Mouse (Mus musculus): ENCODE results near the gene Scnn1b. TPM values are rescaled to one million over a fixed set of nuclear protein-coding genes. Genes with fewer than 3 reads are reported as not detected.
A peak's percentile ranks its signal among the peaks of the same experiment; 100 is the strongest.

Gene Scnn1b
- polyA plus RNA-seq, 1 experiment from 2014 or later, result 0.23 TPM

DNA sequence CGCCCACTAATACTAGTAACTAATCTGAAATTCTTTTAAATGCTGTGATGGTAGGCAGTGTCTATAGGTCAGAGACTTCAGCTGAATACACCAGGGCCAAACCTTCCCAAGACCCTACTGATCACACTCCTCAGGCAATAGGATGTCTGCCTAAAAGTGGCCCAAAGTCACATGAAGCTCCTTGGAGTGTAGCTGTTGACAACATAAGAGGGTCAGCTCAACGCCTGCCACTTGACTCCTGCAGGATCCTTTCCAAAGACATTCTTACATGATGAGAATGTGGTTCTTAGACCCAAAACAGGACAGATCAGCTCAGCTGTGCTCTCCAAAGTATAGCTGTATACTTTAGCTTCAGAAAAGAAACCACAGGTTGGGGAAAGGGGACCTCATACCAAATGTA lies 77.5 kb downstream of the Scnn1b start:
- no peaks in the 10 kb centered on the region for H3K27me3 ChIP-seq
- no peak for ATAC-seq (ENCODE audit: insufficient number of reproducible peaks, insufficient read depth, low FRiP score, low TSS enrichment)
- no peak overlapping the region for H3K27ac ChIP-seq
- peaks cover 20% of the 10 kb centered on the region for H3K36me3 ChIP-seq
- WGBS, result 85% methylated on average over 2 of the region's 2 CpGs
- H3K4me1 ChIP-seq, result peaks cover 2% of the 10 kb centered on the region; the same call in 1 of the 2 replicates
- H3K4me2 ChIP-seq (replicated peaks), result no peak overlapping the region
- H3K9ac ChIP-seq, result no peak overlapping the region
- H3K4me3 ChIP-seq, result no peak overlapping the region
- no peaks in the 10 kb centered on the region for H3K9me3 ChIP-seq

DNA sequence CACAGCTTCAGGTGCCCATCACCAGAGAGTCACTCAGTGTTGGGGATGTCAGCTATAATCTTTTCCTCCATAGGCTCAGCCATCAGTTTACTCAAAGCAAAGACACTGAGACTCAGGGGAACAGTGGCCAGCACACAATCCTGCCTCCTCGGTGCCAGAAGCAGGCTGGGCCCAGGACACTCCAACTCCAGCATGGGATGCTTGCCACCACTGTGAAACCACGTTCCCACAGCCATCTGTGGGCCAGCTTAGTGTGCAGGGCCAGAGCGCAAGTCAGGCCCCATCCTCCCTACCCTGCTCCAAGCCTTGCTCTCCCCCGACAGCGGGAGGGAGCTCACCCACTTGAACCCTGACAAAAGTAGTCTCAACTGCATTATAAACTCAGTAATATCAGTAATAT lies 81.4 kb downstream of the Scnn1b start:
- Histone ChIP-seq H3K27ac (no peak overlapping the region), H3K4me2 (replicated peaks) (no peak overlapping the region), H3K36me3 (peaks cover 23% of the 10 kb centered on the region), H3K27me3 (no peaks in the 10 kb centered on the region), H3K9me3 (no peaks in the 10 kb centered on the region), H3K4me1 (no peaks in the 10 kb centered on the region), H3K4me3 (no peak overlapping the region), H3K9ac (no peak overlapping the region)
- WGBS, result 83% methylated on average over 5 of the region's 5 CpGs
- no peak for ATAC-seq (ENCODE audit: insufficient number of reproducible peaks, insufficient read depth, low FRiP score, low TSS enrichment)

- no peak overlapping the region for H3K4me3 ChIP-seq
- H3K9me3 ChIP-seq, result no peaks in the 10 kb centered on the region
- no peak overlapping the region for H3K4me2 ChIP-seq (replicated peaks)
- H3K27ac ChIP-seq, result no peak overlapping the region
- no peak overlapping the region for H3K9ac ChIP-seq
- 70% methylated on average over 4 of the region's 4 CpGs for WGBS
- ATAC-seq (ENCODE audit: insufficient number of reproducible peaks, insufficient read depth, low FRiP score, low TSS enrichment), result no peak
- H3K27me3 ChIP-seq, result no peaks in the 10 kb centered on the region
- peaks cover 12% of the 10 kb centered on the region for H3K36me3 ChIP-seq
- no peaks in the 10 kb centered on the region for H3K4me1 ChIP-seq
Measured at GRCm38 (mm10) chr7:121947513-121947912, 82.7 kb downstream of the Scnn1b start.

DNA sequence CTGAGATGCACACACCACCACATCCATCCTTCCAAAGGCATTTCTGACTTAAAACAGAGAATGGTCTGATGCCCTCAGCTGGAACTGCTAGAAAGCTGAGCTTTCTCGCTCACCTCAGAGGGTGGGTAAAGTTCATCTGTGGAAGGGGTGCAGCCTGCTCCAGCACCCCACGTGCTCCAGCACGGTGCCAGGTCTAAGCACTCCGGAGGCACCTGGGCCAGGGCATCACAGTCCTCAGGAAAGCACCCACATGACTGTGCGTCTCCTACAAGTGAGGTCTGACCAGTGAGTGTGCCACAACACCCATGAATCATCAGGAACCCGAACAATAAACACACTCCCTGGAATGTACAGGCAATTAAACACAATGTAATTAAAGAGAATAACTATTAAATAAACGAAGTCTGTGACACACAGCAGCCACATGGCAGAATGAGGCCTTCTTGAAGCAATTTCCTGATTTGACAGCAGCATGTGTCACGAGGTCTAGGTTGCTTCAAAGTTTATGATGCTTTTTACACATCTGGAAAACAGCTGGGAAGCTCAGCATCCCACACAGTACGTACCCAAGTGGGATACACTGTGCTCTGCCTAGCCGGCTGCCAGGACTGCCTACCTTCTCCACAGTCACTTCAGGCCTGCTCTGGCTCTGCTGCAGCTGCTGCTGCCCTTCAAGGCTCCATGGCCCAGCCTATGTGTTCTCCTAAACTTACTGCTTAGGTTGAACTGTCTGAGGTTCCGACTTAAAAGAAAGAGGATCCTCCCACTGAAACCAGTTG lies 90.2 kb downstream of the Scnn1b start:
- Histone ChIP-seq H3K4me1 (no peaks in the 10 kb centered on the region), H3K27me3 (no peaks in the 10 kb centered on the region), H3K9ac (no peak overlapping the region), H3K36me3 (peaks cover 16% of the 10 kb centered on the region; the same call in 1 of the 2 replicates), H3K4me3 (no peak overlapping the region), H3K4me2 (replicated peaks) (no peak overlapping the region), H3K27ac (no peak overlapping the region), H3K9me3 (no peaks in the 10 kb centered on the region)
- 64% methylated on average over 11 of the region's 11 CpGs for WGBS
- ATAC-seq (ENCODE audit: insufficient number of reproducible peaks, insufficient read depth, low FRiP score, low TSS enrichment), result 0 out of 2 replicates have a peak, but pooled peaks have one; percentile 52

GRCm38 (mm10) chr7:121955802-121956201 lies 91.0 kb downstream of the Scnn1b start:
- Histone ChIP-seq H3K4me1 (no peaks in the 10 kb centered on the region), H3K9me3 (no peaks in the 10 kb centered on the region), H3K27me3 (no peaks in the 10 kb centered on the region), H3K9ac (no peak overlapping the region), H3K4me2 (replicated peaks) (no peak overlapping the region), H3K27ac (no peak overlapping the region), H3K36me3 (peaks cover 12% of the 10 kb centered on the region; the same call in 1 of the 2 replicates), H3K4me3 (no peak overlapping the region)
- WGBS, result 75% methylated on average over 12 of the region's 12 CpGs
- no peak for ATAC-seq (ENCODE audit: insufficient number of reproducible peaks, insufficient read depth, low FRiP score, low TSS enrichment)

DNA sequence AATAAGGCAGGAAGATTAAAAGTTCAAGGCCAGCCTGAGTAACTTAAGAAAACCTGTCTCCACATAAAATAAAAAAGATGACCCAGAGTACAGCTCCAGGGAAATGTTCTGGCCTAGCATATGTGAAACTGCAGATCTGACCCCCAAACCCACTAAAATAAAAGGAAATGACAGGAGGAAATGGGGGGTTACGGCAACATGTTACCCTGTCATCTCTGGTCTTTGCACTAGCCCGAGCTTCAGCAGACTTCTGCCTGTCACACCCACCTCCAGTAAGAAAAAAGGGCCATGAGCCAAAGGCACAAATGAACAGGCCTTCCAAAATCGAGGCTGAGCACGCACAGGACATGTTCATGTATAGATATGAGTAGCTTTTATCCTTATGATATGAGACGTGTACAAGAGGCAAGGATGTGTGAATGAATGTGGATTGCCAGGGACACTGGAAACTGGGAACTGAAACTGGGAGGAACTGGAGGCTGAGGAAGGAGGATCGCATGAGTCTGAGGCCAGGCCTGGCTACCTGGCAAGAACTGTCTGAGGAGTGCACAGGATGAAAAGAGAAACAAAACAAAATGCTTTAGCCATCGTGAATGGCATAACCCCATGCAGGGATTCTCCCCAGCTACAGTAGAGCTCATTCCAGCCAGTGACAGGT lies 97.2 kb downstream of the Scnn1b start:
- no peaks in the 10 kb centered on the region for H3K9me3 ChIP-seq
- H3K27me3 ChIP-seq, result no peaks in the 10 kb centered on the region
- no peak overlapping the region for H3K4me2 ChIP-seq (replicated peaks)
- 87% methylated on average over 7 of the region's 7 CpGs for WGBS
- no peaks in the 10 kb centered on the region for H3K4me1 ChIP-seq
- H3K9ac ChIP-seq, result no peak overlapping the region
- peaks cover 16% of the 10 kb centered on the region for H3K36me3 ChIP-seq
- no peak overlapping the region for H3K4me3 ChIP-seq
- no peak overlapping the region for H3K27ac ChIP-seq
- ATAC-seq (ENCODE audit: insufficient number of reproducible peaks, insufficient read depth, low FRiP score, low TSS enrichment), result no peak

DNA sequence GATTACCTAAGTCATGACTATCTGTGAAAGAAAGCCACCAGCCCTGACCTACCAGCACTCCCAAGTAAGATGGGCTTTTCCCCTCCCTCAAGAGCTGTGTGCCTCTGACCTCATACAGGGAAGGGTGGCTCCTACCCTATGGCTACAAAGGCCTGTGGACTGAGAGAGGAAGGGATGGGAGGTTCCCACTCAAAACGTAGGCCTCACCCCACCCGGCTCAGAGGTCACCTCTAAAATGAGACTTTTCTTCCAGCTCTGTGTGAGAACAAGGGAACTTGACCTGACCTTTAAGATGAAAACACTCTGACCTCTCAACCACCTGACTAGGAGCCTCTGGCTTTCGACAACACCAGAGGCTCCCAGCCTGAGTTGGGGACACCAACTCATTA lies 97.7 kb downstream of the Scnn1b start:
- Histone ChIP-seq H3K27ac (no peak overlapping the region), H3K27me3 (no peaks in the 10 kb centered on the region), H3K4me3 (no peak overlapping the region), H3K4me1 (no peaks in the 10 kb centered on the region), H3K36me3 (peaks cover 16% of the 10 kb centered on the region), H3K9ac (no peak overlapping the region), H3K9me3 (no peaks in the 10 kb centered on the region), H3K4me2 (replicated peaks) (no peak overlapping the region)
- no peak for ATAC-seq (ENCODE audit: insufficient number of reproducible peaks, insufficient read depth, low FRiP score, low TSS enrichment)
- 67% methylated on average over 3 of the region's 3 CpGs for WGBS

DNA sequence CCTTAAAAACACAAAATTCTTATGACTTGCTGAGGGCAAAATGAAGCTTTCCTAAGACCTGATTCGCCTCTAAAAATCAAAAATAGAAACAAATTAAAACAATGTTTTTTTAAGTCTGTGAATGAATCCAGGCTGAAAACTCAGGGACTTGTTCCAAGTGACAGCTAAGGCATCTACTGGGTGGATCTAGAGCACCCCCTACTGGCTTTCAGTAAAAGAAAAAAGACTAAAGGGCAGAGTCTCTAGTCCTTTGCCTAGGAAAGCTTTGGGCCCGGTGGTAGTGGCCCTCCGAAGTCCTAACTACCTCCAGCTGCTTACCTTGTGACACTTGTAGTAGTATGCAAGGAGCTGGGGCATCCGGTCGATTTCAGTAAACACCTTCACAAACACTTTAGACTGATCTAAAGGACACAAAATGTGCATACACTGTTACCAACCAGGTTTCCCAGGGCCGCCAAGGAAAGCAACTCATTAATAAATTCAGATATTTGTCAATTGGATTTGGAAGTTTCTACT lies 99.1 kb downstream of the Scnn1b start:
- H3K4me3 ChIP-seq, result no peak overlapping the region
- peaks cover 16% of the 10 kb centered on the region for H3K36me3 ChIP-seq
- no peak overlapping the region for H3K9ac ChIP-seq
- no peaks in the 10 kb centered on the region for H3K9me3 ChIP-seq
- no peak overlapping the region for H3K4me2 ChIP-seq (replicated peaks)
- no peaks in the 10 kb centered on the region for H3K4me1 ChIP-seq
- ATAC-seq (ENCODE audit: insufficient number of reproducible peaks, insufficient read depth, low FRiP score, low TSS enrichment), result no peak
- no peaks in the 10 kb centered on the region for H3K27me3 ChIP-seq
- 61% methylated on average over 6 of the region's 6 CpGs for WGBS
- H3K27ac ChIP-seq, result no peak overlapping the region

GRCm38 (mm10) chr7:121966169-121966568 lies 101.3 kb downstream of the Scnn1b start:
- Histone ChIP-seq H3K27ac (no peak overlapping the region), H3K27me3 (no peaks in the 10 kb centered on the region), H3K4me3 (no peak overlapping the region), H3K36me3 (peaks cover 27% of the 10 kb centered on the region), H3K4me2 (replicated peaks) (no peak overlapping the region), H3K9me3 (no peaks in the 10 kb centered on the region), H3K4me1 (no peaks in the 10 kb centered on the region), H3K9ac (no peak overlapping the region)
- 91% methylated on average over 7 of the region's 7 CpGs for WGBS
- no peak for ATAC-seq (ENCODE audit: insufficient number of reproducible peaks, insufficient read depth, low FRiP score, low TSS enrichment)

Other genes starting within 250 kb of the Scnn1b start
- 2.3 and 2.9 TPM in 2 replicates for gene Usp31, start 157.8 kb upstream of the Scnn1b start, polyA plus RNA-seq (2016; fragmentation: Nextera tagmentation; extraction: Ambion mirVana)
- 0.24 and 0.47 TPM in 2 replicates for gene Scnn1g, start 130.6 kb upstream of the Scnn1b start, polyA plus RNA-seq (2016; fragmentation: Nextera tagmentation; extraction: Ambion mirVana)
- gene Cog7, start 116.7 kb downstream of the Scnn1b start, polyA plus RNA-seq (2016; fragmentation: Nextera tagmentation; extraction: Ambion mirVana), result 23.5 and 24.4 TPM in 2 replicates
- gene Gga2, start 156.2 kb downstream of the Scnn1b start, polyA plus RNA-seq (2016; fragmentation: Nextera tagmentation; extraction: Ambion mirVana), result 130 and 136 TPM in 2 replicates
- gene Ubfd1, start 202.1 kb downstream of the Scnn1b start, polyA plus RNA-seq (2016; fragmentation: Nextera tagmentation; extraction: Ambion mirVana), result 103 and 105 TPM in 2 replicates
- 16.6 and 17.9 TPM in 2 replicates for gene Ears2, start 202.2 kb downstream of the Scnn1b start, polyA plus RNA-seq (2016; fragmentation: Nextera tagmentation; extraction: Ambion mirVana)
- gene Ndufab1, start 236.8 kb downstream of the Scnn1b start, polyA plus RNA-seq (2016; fragmentation: Nextera tagmentation; extraction: Ambion mirVana), result 633 and 655 TPM in 2 replicates